Mouse (Mus musculus) embryo, embryonic 11 days (tissue): Measurements from ENCODE around the gene Slc27a3.
A peak's percentile ranks its signal among the peaks of the same experiment; 100 is the strongest.

ENCODE experiments used
- DNase-seq: peaks from one replicate; pipeline ENCODE4 v3.0.0-alpha.2; 2015

Slc27a3 gene

GRCm38 (mm10) chr3:90389511-90390490 is at the start of gene Slc27a3:
Slc27a3 (minus strand) TSS chr3:90389938.
- peak; percentile 80 for DNase-seq

GRCm38 (mm10) chr3:90437131-90437530 is 47.4 kb upstream of the Slc27a3 start:
- DNase-seq: no peak

GRCm38 (mm10) chr3:90434073-90434730 is 44.5 kb upstream of the Slc27a3 start:
- no peak for DNase-seq

GRCm38 (mm10) chr3:90433381-90434020 is 43.8 kb upstream of the Slc27a3 start, which contains the start of gene Ints3:
Ints3 (minus strand) TSS chr3:90433622.
- peak; percentile 99 for DNase-seq

GRCm38 (mm10) chr3:90432811-90433219 is 43.1 kb upstream of the Slc27a3 start:
- peak; percentile 54 for DNase-seq

- DNase-seq: no peak
Observed at GRCm38 (mm10) chr3:90432348-90432747, 42.6 kb upstream of the Slc27a3 start.

GRCm38 (mm10) chr3:90429576-90429975 is 39.8 kb upstream of the Slc27a3 start:
- DNase-seq: no peak

GRCm38 (mm10) chr3:90428186-90428585 is 38.4 kb upstream of the Slc27a3 start:
- DNase-seq: no peak

- DNase-seq: no peak
Observed at GRCm38 (mm10) chr3:90427574-90427973, 37.8 kb upstream of the Slc27a3 start.

- DNase-seq: no peak
Observed at GRCm38 (mm10) chr3:90425499-90425898, 35.8 kb upstream of the Slc27a3 start.

- no peak for DNase-seq
Observed at GRCm38 (mm10) chr3:90423549-90423948, 33.8 kb upstream of the Slc27a3 start.

- DNase-seq: no peak
Observed at GRCm38 (mm10) chr3:90420696-90421095, 31.0 kb upstream of the Slc27a3 start.

GRCm38 (mm10) chr3:90413011-90413396 is 23.3 kb upstream of the Slc27a3 start:
- no peak for DNase-seq

- DNase-seq: peak; percentile 66
Observed at GRCm38 (mm10) chr3:90412312-90413010, 22.7 kb upstream of the Slc27a3 start.

- DNase-seq: no peak
Observed at GRCm38 (mm10) chr3:90408721-90409120, 19.0 kb upstream of the Slc27a3 start.

GRCm38 (mm10) chr3:90406414-90406813 is 16.7 kb upstream of the Slc27a3 start:
- no peak for DNase-seq

GRCm38 (mm10) chr3:90404609-90405008 is 14.9 kb upstream of the Slc27a3 start:
- no peak for DNase-seq

- DNase-seq: no peak
Observed at GRCm38 (mm10) chr3:90404121-90404520, 14.4 kb upstream of the Slc27a3 start.

GRCm38 (mm10) chr3:90400993-90401392 is 11.3 kb upstream of the Slc27a3 start:
- DNase-seq: no peak

GRCm38 (mm10) chr3:90395629-90396028 is 5.9 kb upstream of the Slc27a3 start:
- no peak for DNase-seq

- DNase-seq: no peak
Observed at GRCm38 (mm10) chr3:90392661-90393060, 2.9 kb upstream of the Slc27a3 start.

- DNase-seq: no peak
Observed at GRCm38 (mm10) chr3:90391941-90392340, 2.2 kb upstream of the Slc27a3 start.

GRCm38 (mm10) chr3:90391004-90391403 is 1.3 kb upstream of the Slc27a3 start:
- no peak for DNase-seq
